7 mouse cellular contexts compared by ENCODE assay signal in genomic region chr16:42782091-42782679, GRCm38 (mm10).
DNase-seq lines count a peak whose midpoint lies in the region; ATAC-seq lines count a peak whose summit lies in the region.

No protein-coding gene starts in this region.

- no peak overlapping the region for H3K4me3 ChIP-seq in intestine, embryonic 16.5 days (ENCODE audit: low read length)

- no peaks in the 10 kb centered on the region for H3K36me3 ChIP-seq in intestine, embryonic 16.5 days (ENCODE audit: control insufficient read depth, insufficient read depth, low read length)

- H3K4me2 ChIP-seq in intestine, embryonic 16.5 days (ENCODE audit: low read depth, low read length), result no peak overlapping the region

- peak; percentile 71 for ATAC-seq in intestine, embryonic 16.5 days

- H3K4me1 ChIP-seq in intestine, embryonic 16.5 days (ENCODE audit: control insufficient read depth, insufficient read depth, low read length), result peaks cover 6% of the 10 kb centered on the region

- DNase-seq in ZHBTc4 (ENCODE audit: low read depth, low spot score), result peak; percentile 96
- peak; percentile 73 to 75 for DNase-seq in cerebellum, postnatal 14 days
- DNase-seq in frontal cortex, postnatal 36 days (ENCODE audit: low spot score in 2 of 2), result peak; percentile 35 to 72
- DNase-seq in left cerebral cortex, postnatal 36 days (ENCODE audit: low spot score in 2 of 2), result peak; percentile 17 to 25
- DNase-seq in neural tube, embryonic 10.5 days (ENCODE audit: extremely low spot score, low spot score), result peak; percentile 54
- no peak for DNase-seq in urinary bladder, postnatal 10 days (ENCODE audit: low spot score)

- no peak overlapping the region for H3K27ac ChIP-seq in intestine, embryonic 16.5 days (ENCODE audit: low read length)

- no peaks in the 10 kb centered on the region for H3K9me3 ChIP-seq in intestine, embryonic 16.5 days (ENCODE audit: control insufficient read depth, low read length)

- H3K27me3 ChIP-seq in intestine, embryonic 16.5 days (replicated peaks; ENCODE audit: control insufficient read depth, insufficient read depth, low read length), result no peaks in the 10 kb centered on the region

- H3K9ac ChIP-seq in intestine, embryonic 16.5 days (ENCODE audit: low read depth, low read length), result no peak overlapping the region

- intact Hi-C loops in left cerebral cortex, postnatal 36 days (cut with DNase I), result loop anchor here (5.0 kb wide), 2 partner anchors 505 to 590 kb away; no protein-coding TSS in a partner anchor

- WGBS in intestine, embryonic 16.5 days, result 8% methylated on average over 5 of the region's 5 CpGs
